In genomic region chr1:91321760-91322438, GRCm38 (mm10) we compare ENCODE assay signal across 11 mouse cellular contexts. TPM values are rescaled to one million over a fixed set of nuclear protein-coding genes. Genes with fewer than 3 reads are reported as not detected.
DNase-seq lines count a peak whose midpoint lies in the region; ATAC-seq lines count a peak whose summit lies in the region.
"Had no signal": no experiment of that assay in that cellular context is flagged by ENCODE, and none has a peak within 500 bp of the region (broad histone marks: within the 10 kb centered on the region; RNA-seq: fewer than 3 reads in every experiment).

Gene Espnl (plus strand): TSS chr1:91322075.

- H3K4me3 ChIP-seq in heart, embryonic 11.5 days (ENCODE audit: low read depth, low read length): no peak within 1 kb of the TSS
- no peak within 1 kb of the TSS for H3K4me3 ChIP-seq in limb, embryonic 10.5 days
- H3K4me3 ChIP-seq: forebrain, embryonic 12.5 days; hindbrain, embryonic 15.5 days had no signal

- peaks cover 15% of the 10 kb centered on the region for H3K4me1 ChIP-seq in heart, embryonic 11.5 days (ENCODE audit: control insufficient read depth, insufficient read depth, low read length)
- H3K4me1 ChIP-seq in limb, embryonic 10.5 days: peaks cover 8% of the 10 kb centered on the region
- H3K4me1 ChIP-seq: forebrain, embryonic 12.5 days; hindbrain, embryonic 15.5 days had no signal

- H3K9me3 ChIP-seq in heart, embryonic 11.5 days (replicated peaks; ENCODE audit: control insufficient read depth, low read length): no peaks in the 10 kb centered on the region
- H3K9me3 ChIP-seq in limb, embryonic 10.5 days (replicated peaks): no peaks in the 10 kb centered on the region
- H3K9me3 ChIP-seq: forebrain, embryonic 12.5 days; G1E; hindbrain, embryonic 15.5 days had no signal

- peak within 1 kb of the TSS; percentile 41; the same call in 1 of the 2 replicates for H3K27ac ChIP-seq in heart, embryonic 11.5 days (ENCODE audit: low read depth, low read length)
- peak within 1 kb of the TSS; percentile 61 for H3K27ac ChIP-seq in limb, embryonic 10.5 days
- H3K27ac ChIP-seq: forebrain, embryonic 12.5 days; hindbrain, embryonic 15.5 days had no signal

- peak within 1 kb of the TSS; percentile 29 for H3K4me2 ChIP-seq in heart, embryonic 11.5 days
- H3K4me2 ChIP-seq: forebrain, embryonic 12.5 days; hindbrain, embryonic 15.5 days had no signal

- peak within 1 kb of the TSS; percentile 29 for H3K9ac ChIP-seq in heart, embryonic 11.5 days (ENCODE audit: low read depth, low read length)
- H3K9ac ChIP-seq: forebrain, embryonic 12.5 days; hindbrain, embryonic 15.5 days had no signal

- WGBS in heart, embryonic 11.5 days (ENCODE audit: insufficient replicate concordance): 40% methylated on average over 19 of the region's 19 CpGs
- 75% methylated on average over 19 of the region's 19 CpGs for WGBS in limb, embryonic 10.5 days

- ATAC-seq in heart, embryonic 11.5 days (replicated peaks; ENCODE audit: insufficient number of reproducible peaks, low FRiP score, low TSS enrichment): no peak; the same call in 1 of the 2 replicates

- H3K27me3 ChIP-seq in heart, embryonic 11.5 days (ENCODE audit: control insufficient read depth, insufficient read depth, low read length): no peaks in the 10 kb centered on the region
- H3K27me3 ChIP-seq in limb, embryonic 10.5 days (ENCODE audit: low read depth, poor library complexity, severe bottlenecking): no peaks in the 10 kb centered on the region
- H3K27me3 ChIP-seq: forebrain, embryonic 12.5 days; hindbrain, embryonic 15.5 days had no signal

- DNase-seq in thymus, postnatal 4 days: peak; percentile 23
- no peak for DNase-seq in thymus, postnatal 0 days (ENCODE audit: low spot score)
- no peak for DNase-seq in limb, embryonic 10.5 days (ENCODE audit: low spot score)
- DNase-seq in layer of hippocampus, adult 9-11 months: no peak
- DNase-seq in embryo, embryonic 11 days: no peak
- DNase-seq in urinary bladder, postnatal 4 days (ENCODE audit: low spot score in 2 of 2): no peak
- DNase-seq: retina, postnatal 1 day had no signal

- no peaks in the 10 kb centered on the region for H3K36me3 ChIP-seq in heart, embryonic 11.5 days (ENCODE audit: control insufficient read depth, insufficient read depth, low read length)
- no peaks in the 10 kb centered on the region for H3K36me3 ChIP-seq in limb, embryonic 10.5 days
- H3K36me3 ChIP-seq: forebrain, embryonic 12.5 days; G1E; hindbrain, embryonic 15.5 days had no signal

RNA-seq across cellular contexts. Expression of gene Espnl, which starts in this region (rescaled TPM):
- 0.19 and 0.20 TPM in 2 replicates for polyA plus RNA-seq in thymus, postnatal 0 days (2015; fragmentation: Nextera tagmentation; extraction: Ambion mirVana)
- 0.06 and 0.17 TPM in 2 replicates for polyA plus RNA-seq in heart, embryonic 11.5 days (2014; fragmentation: Nextera tagmentation; extraction: Ambion mirVana)
- polyA plus RNA-seq in limb, embryonic 10.5 days (2016; fragmentation: Nextera tagmentation; extraction: Ambion mirVana): not detected in 2 replicates
